Mouse (Mus musculus) heart, postnatal 36 days (tissue): ENCODE results near the gene Olfr706. TPM values are rescaled to one million over a fixed set of nuclear protein-coding genes. Genes with fewer than 3 reads are reported as not detected.
"Not testable (repeated sequence)": the region's sequence is repeated elsewhere in the genome, so short reads cannot be mapped to it uniquely, and the experiment has no call there.

Experiments used
- DNase-seq, 2 experiments: peaks; one replicate each; pipeline ENCODE4 v3.0.0; 2021 to 2022
- intact Hi-C: fragments of 180-260 bp; cut with DNase I; formaldehyde crosslinking; loops from one replicate; pipeline ENCODE4 v1.15.1; 2025
- total RNA-seq, 2 experiments: library from RNA; stranded (reverse); gene quantifications; 2 replicates each; pipeline ENCODE4 v1.2.3; 2021

Gene Olfr706
- total RNA-seq: not detected

DNA sequence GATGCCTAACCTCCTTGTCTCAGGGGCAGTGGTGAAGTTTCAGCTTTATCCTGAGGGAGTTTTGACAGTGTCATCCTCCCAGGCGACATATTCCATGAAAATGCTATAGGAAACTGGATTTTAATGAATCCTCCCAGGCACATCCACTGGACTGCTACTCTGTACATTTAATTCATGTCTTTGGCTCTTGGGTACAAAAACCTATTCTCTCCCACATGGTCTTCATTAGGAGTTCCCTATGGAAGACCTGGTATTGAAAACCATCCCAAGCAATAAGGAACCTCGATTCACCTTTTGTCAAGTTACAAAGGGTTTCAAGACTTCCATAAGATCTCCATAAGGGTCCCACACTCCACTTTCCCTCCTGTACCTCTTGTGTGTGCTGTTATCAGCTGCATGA is at the start of gene Olfr706:
Olfr706 (minus strand) TSS at position 101 of the 400 bp plus-strand sequence.
- no peak for DNase-seq
- intact Hi-C loops: no loop called here

DNA sequence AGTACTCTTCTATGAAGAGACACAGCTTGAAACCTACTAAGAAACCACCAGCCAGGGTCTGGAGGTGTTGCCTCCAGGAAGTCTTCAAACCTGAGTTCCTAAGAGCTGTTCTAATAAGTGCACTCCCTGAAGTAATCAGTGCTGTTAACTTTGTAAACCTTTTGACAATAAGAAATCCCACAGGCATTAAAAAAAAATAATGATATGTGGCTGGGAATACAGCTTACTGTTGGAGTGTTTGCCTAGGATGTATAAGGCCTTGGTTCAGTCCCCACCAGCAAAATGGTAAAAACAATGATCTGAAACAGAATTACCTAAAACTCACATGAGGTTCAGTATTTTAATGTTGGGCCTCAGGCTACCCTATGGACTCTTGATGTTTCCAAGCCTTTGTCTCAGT is 44.2 kb upstream of the Olfr706 start, which contains the start of gene Olfr709-ps1:
Olfr709-ps1 (minus strand) TSS at position 101 of the 400 bp plus-strand sequence.
- DNase-seq: no peak
- intact Hi-C loops: no loop called here

- intact Hi-C loops, DNase-seq: not testable (repeated sequence)
Observed at GRCm38 (mm10) chr7:106920961-106921360, 33.0 kb upstream of the Olfr706 start.

DNA sequence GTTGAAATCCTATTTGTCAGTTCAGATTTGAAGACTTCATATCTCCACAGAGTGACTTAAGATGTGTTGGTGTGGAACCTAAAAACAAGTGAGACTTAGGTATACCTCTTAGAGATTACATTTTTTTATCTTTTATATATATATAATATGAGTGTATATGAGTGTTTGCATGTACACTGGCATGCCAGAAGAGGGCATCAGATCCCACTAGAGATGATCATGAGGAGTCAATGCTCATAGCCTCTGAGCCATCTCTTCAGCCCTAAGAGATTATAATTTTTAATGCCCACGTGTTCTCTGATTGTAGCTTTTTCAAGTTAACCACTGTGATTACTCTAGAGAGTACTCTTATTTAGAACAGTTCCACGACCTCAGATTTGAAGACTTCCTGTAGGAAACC is 19.7 kb upstream of the Olfr706 start, which contains the start of gene Olfr1532-ps1:
Olfr1532-ps1 (plus strand) TSS at position 326 of the 400 bp plus-strand sequence.
- DNase-seq: no peak
- intact Hi-C loops: no loop called here

GRCm38 (mm10) chr7:106901141-106901540 is 13.2 kb upstream of the Olfr706 start, which contains the start of gene Olfr707:
Gene Olfr707, minus strand, starts transcription at chr7:106901241.
- DNase-seq, intact Hi-C loops: not testable (repeated sequence)

- intact Hi-C loops: no loop called here
- DNase-seq: no peak
Observed at GRCm38 (mm10) chr7:106876791-106877190, 11.2 kb downstream of the Olfr706 start, which contains the start of gene Olfr705. Gene Olfr705, minus strand, starts transcription at chr7:106876891.

DNA sequence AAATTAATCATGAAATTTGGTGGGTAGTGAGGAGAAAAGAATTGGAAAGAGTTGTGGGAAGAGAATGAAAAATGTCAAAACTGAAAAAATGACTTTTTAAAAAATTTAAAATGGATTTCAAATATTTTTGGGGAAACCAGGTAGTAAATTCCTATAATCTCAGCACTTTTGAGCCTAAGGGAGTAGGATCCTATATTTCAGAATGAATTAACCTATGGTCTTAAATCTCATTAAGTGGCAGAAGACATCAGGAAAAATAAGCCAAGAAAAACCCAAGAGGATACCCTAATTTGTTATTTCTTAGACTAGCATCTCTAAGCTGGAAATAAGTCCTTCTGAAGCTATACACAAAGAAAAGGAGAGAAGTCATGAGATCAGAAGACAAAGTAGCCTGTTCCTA is 25.1 kb downstream of the Olfr706 start, which contains the start of gene Olfr704:
Olfr704 (plus strand) TSS at position 301 of the 400 bp plus-strand sequence.
- intact Hi-C loops: no loop called here
- no peak for DNase-seq

- DNase-seq: no peak
- intact Hi-C loops: no loop called here
Observed at GRCm38 (mm10) chr7:106843060-106843459, 44.9 kb downstream of the Olfr706 start, which contains the start of gene Olfr703. Gene Olfr703, plus strand, starts transcription at chr7:106843360.

- intact Hi-C loops: no loop called here
- no peak for DNase-seq
Observed at GRCm38 (mm10) chr7:106833793-106834192, 54.2 kb downstream of the Olfr706 start, which contains the start of gene Olfr702. Gene Olfr702, minus strand, starts transcription at chr7:106833893.

Other genes starting within 250 kb of the Olfr706 start
- not detected for gene Olfr693, start 207.6 kb downstream of the Olfr706 start, total RNA-seq
- gene Olfr694, start 196.3 kb downstream of the Olfr706 start, total RNA-seq: not detected
- gene Olfr695, start 171.8 kb downstream of the Olfr706 start, total RNA-seq: not detected
- not detected for gene Olfr697, start 145.7 kb downstream of the Olfr706 start, total RNA-seq
- gene Olfr698, start 132.8 kb downstream of the Olfr706 start, total RNA-seq: not detected
- not detected for gene Olfr699, start 95.0 kb downstream of the Olfr706 start, total RNA-seq
- not detected for gene Olfr700, start 79.3 kb downstream of the Olfr706 start, total RNA-seq
- not detected for gene Olfr701, start 74.0 kb downstream of the Olfr706 start, total RNA-seq
- not detected for gene Olfr702, start 54.3 kb downstream of the Olfr706 start, total RNA-seq
- gene Olfr703, start 44.8 kb downstream of the Olfr706 start, total RNA-seq: not detected
- not detected for gene Olfr704, start 25.0 kb downstream of the Olfr706 start, total RNA-seq
- gene Olfr705, start 11.3 kb downstream of the Olfr706 start, total RNA-seq: not detected
- gene Olfr707, start 13.1 kb upstream of the Olfr706 start, total RNA-seq: not detected
- gene Olfr1532-ps1, start 19.8 kb upstream of the Olfr706 start, total RNA-seq: not detected
- not detected for gene Olfr709-ps1, start 44.1 kb upstream of the Olfr706 start, total RNA-seq
- not detected for gene Olfr710, start 60.1 kb upstream of the Olfr706 start, total RNA-seq
- gene Olfr6, start 75.8 kb upstream of the Olfr706 start, total RNA-seq: not detected
- gene Olfr711, start 87.3 kb upstream of the Olfr706 start, total RNA-seq: not detected
- gene Olfr2, start 117.9 kb upstream of the Olfr706 start, total RNA-seq: not detected
- gene Olfr713, start 143.0 kb upstream of the Olfr706 start, total RNA-seq: not detected
- not detected for gene Olfr714, start 182.8 kb upstream of the Olfr706 start, total RNA-seq
- not detected for gene Olfr17, start 205.1 kb upstream of the Olfr706 start, total RNA-seq
- not detected for gene Olfr715b, start 222.2 kb upstream of the Olfr706 start, total RNA-seq
- not detected for gene Olfr715, start 242.9 kb upstream of the Olfr706 start, total RNA-seq